Mouse (Mus musculus): Measurements from ENCODE around the gene Snx8. TPM values are rescaled to one million over a fixed set of nuclear protein-coding genes. Genes with fewer than 3 reads are reported as not detected.

Gene Snx8
- total RNA-seq (2021) (10 to 100 TPM; 12.0 to 15.8 TPM), polyA plus RNA-seq (2012; rRNA removed) (8.9 and 10.5 TPM in 2 replicates)
- long read RNA-seq, transcript Snx8-201 (11 exons, 2,627 nt) = major isoform, 9 of 13 reads
- long read RNA-seq, partial matches to known transcripts = 0 of 13 reads
- long read RNA-seq, other reads (novel, unspliced or antisense) = 4 of 13 reads

DNA sequence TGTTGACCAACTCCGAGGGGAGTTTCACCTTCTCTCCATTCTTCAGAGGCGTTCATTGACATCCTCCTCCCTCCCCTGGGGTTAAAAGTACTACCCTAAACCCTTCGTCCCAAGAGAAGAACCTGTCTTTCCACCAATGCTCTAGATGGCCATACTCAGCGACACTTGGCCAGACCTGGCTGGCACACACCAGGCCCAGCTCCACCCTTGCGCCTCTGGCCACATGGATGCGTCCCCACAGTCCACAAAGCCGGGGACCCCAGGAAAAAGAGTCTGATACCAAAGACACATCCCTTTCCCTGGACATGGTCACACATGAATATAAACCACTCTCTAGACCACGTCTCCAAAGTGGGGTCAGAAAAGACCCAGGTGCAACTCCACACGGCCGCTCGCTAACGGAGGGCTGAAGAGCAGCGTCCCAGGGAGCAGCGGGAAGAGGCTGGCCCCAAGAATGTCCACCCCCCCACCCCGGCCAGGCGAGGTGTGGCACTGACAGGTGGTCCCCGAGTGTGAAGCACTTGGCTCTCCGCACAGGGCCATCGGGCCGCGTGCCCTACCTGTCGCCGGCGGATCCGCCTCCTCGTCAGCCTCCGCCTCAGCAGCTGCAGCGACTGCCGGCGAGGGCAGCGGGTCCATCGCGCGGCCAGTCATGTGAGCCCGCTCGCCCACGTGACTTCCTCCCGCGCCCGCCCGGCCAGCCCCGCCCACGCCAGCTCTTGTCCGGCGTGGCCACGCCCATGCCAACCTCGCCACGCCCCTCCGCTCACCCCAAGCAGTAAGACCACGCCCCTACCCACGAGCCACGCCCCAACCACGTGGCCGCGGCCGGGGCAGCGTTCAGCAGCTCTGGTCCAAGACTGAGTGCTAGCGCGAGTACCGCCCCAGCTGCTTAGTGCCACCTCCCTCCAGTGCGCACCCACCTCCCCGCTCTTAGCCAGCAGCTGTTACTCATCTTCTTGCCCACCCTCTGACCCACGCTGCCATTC is at the start of gene Snx8:
Gene Snx8 (minus strand): TSS at position 675 of the 989 bp plus-strand sequence.
- peak within 1 kb of the TSS; percentile 81 for H3K9ac ChIP-seq (ENCODE audit: low read depth, low read length)
- H3K4me3 ChIP-seq = peak within 1 kb of the TSS; percentile 62
- WGBS = 1% methylated on average over 55 of the region's 63 CpGs
- H3K27ac ChIP-seq = peak within 1 kb of the TSS; percentile 58
- DNase-seq = peak; percentile 98
- no peaks in the 10 kb centered on the region for H3K36me3 ChIP-seq (ENCODE audit: control insufficient read depth, insufficient read depth, low read length)
- H3K79me2 ChIP-seq (replicated peaks; ENCODE audit: control insufficient read depth, insufficient read depth, low read length) = peaks cover 1% of the 10 kb centered on the region; the same call in 1 of the 2 replicates
- TF ChIP-seq CTCF (IDR thresholded peaks at IDR 0.05) = no peak
- TF ChIP-seq POLR2A (IDR thresholded peaks at IDR 0.05; ENCODE audit: insufficient read depth, low read depth, low read length) = peak; percentile 73
- no peaks in the 10 kb centered on the region for H3K27me3 ChIP-seq (ENCODE audit: control insufficient read depth, insufficient read depth, low read length)
- intact Hi-C loops (cut with DNase I) = loop anchor here (2.0 to 5.0 kb wide), 3 partner anchors 30 to 148 kb away; partner anchors contain the start of genes Eif3b and Mrm2
- peaks cover 2% of the 10 kb centered on the region; the same call in 1 of the 2 replicates for H3K4me1 ChIP-seq (ENCODE audit: control insufficient read depth, insufficient read depth, low read length)

DNA sequence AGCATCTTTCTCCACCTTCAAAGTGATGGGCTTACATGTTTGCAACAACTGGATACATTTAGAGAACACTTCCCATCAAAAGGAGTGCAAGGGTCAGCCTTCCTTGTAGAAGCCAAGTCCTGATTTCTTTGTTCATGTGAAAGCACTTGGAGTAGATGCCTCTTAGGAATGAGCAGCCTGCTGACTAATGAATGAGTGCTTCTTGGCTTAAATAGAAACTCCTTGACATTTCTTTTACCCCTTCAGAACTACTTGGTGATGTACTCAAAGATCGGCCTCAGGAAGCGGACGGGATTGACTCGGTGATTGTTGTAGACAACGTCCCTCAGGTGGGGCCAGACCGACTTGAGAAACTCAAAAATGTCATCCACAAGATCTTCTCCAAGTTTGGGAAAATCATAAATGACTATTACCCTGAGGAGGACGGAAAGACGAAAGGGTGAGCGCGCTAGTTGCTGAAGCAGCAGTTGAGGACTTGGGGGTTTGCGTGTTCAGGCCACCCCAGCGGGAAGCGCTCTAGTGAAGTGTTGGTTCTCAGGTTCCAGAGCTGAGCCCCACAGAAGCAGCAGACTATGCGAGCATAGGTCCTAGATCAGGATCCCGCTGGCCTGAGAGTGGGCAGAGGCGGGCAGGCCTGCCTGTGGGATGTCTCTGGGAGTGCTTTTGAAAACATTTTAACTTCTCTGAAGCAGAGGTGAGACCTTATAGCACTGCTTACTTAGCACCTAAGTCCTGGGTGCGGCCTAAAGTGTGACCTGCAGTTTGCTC is 36.1 kb upstream of the Snx8 start:
- Histone ChIP-seq H3K27me3 (ENCODE audit: control insufficient read depth, insufficient read depth, low read length) (no peaks in the 10 kb centered on the region), H3K4me1 (ENCODE audit: control insufficient read depth, insufficient read depth, low read length) (peaks cover 4% of the 10 kb centered on the region), H3K27ac (no peak overlapping the region), H3K4me3 (no peak overlapping the region), H3K36me3 (ENCODE audit: control insufficient read depth, insufficient read depth, low read length) (no peaks in the 10 kb centered on the region), H3K79me2 (replicated peaks; ENCODE audit: control insufficient read depth, insufficient read depth, low read length) (peaks cover 5% of the 10 kb centered on the region), H3K9ac (ENCODE audit: low read depth, low read length) (no peak overlapping the region)
- intact Hi-C loops (cut with DNase I) = no loop called here
- TF ChIP-seq POLR2A (IDR thresholded peaks at IDR 0.05; ENCODE audit: insufficient read depth, low read depth, low read length) (no peak), CTCF (IDR thresholded peaks at IDR 0.05) (no peak), EP300 (IDR thresholded peaks at IDR 0.05; ENCODE audit: insufficient read depth, low read depth, low read length) (no peak)
- DNase-seq = no peak
- 93% methylated on average over 17 of the region's 17 CpGs for WGBS

- Histone ChIP-seq H3K79me2 (replicated peaks; ENCODE audit: control insufficient read depth, insufficient read depth, low read length) (peaks cover 10% of the 10 kb centered on the region), H3K4me3 (peak overlapping the region; percentile 93; the same call in 1 of the 2 replicates), H3K36me3 (ENCODE audit: control insufficient read depth, insufficient read depth, low read length) (no peaks in the 10 kb centered on the region), H3K9ac (ENCODE audit: low read depth, low read length) (no peak overlapping the region), H3K27ac (no peak overlapping the region), H3K4me1 (ENCODE audit: control insufficient read depth, insufficient read depth, low read length) (peaks cover 6% of the 10 kb centered on the region), H3K27me3 (ENCODE audit: control insufficient read depth, insufficient read depth, low read length) (no peaks in the 10 kb centered on the region)
- WGBS = 42% methylated on average over 4 of the region's 4 CpGs
- intact Hi-C loops (cut with DNase I) = no loop called here
- DNase-seq = no peak
- TF ChIP-seq EP300 (IDR thresholded peaks at IDR 0.05; ENCODE audit: insufficient read depth, low read depth, low read length) = no peak
- no peak for TF ChIP-seq POLR2A (IDR thresholded peaks at IDR 0.05; ENCODE audit: insufficient read depth, low read depth, low read length)
- no peak for TF ChIP-seq CTCF (IDR thresholded peaks at IDR 0.05)
These were observed 31.6 kb upstream of the Snx8 start for GRCm38 (mm10) chr5:140420616-140421015.

GRCm38 (mm10) chr5:140419442-140420080 is 30.5 kb upstream of the Snx8 start:
- Histone ChIP-seq H3K27me3 (ENCODE audit: control insufficient read depth, insufficient read depth, low read length) (no peaks in the 10 kb centered on the region), H3K4me3 (peak overlapping the region; percentile 93), H3K4me1 (ENCODE audit: control insufficient read depth, insufficient read depth, low read length) (peaks cover 6% of the 10 kb centered on the region), H3K9ac (ENCODE audit: low read depth, low read length) (peak overlapping the region; percentile 96), H3K36me3 (ENCODE audit: control insufficient read depth, insufficient read depth, low read length) (no peaks in the 10 kb centered on the region), H3K79me2 (replicated peaks; ENCODE audit: control insufficient read depth, insufficient read depth, low read length) (peaks cover 10% of the 10 kb centered on the region), H3K27ac (peak overlapping the region; percentile 99)
- WGBS = under 1% methylated on average over 61 of the region's 62 CpGs
- DNase-seq = no peak
- TF ChIP-seq CTCF (IDR thresholded peaks at IDR 0.05) = no peak
- TF ChIP-seq EP300 (IDR thresholded peaks at IDR 0.05; ENCODE audit: insufficient read depth, low read depth, low read length) = no peak
- no peak for TF ChIP-seq POLR2A (IDR thresholded peaks at IDR 0.05; ENCODE audit: insufficient read depth, low read depth, low read length)
- intact Hi-C loops (cut with DNase I) = loop anchor here (2.0 kb wide), 1 partner anchor 31 kb away; the partner anchor contains the start of gene Snx8
